In genomic region chr5:64381538-64381937, GRCm38 (mm10) we compare ENCODE assay signal across 10 mouse cellular contexts.
DNase-seq lines count a peak whose midpoint lies in the region; TF ChIP-seq lines count a peak whose summit lies in the region.
"Had no signal": no experiment of that assay in that cellular context is flagged by ENCODE, and none has a peak within 500 bp of the region (broad histone marks: within the 10 kb centered on the region; RNA-seq: fewer than 3 reads in every experiment).

No protein-coding gene starts in this region.

- H3K27ac ChIP-seq in heart, embryonic 10.5 days = peak overlapping the region; percentile 76
- peak overlapping the region; percentile 40 for H3K27ac ChIP-seq in spleen, adult 2 months (ENCODE audit: insufficient read depth, low read length)

- TF ChIP-seq CTCF in spleen, adult 2 months (IDR thresholded peaks at IDR 0.05; ENCODE audit: extremely low read depth, insufficient read depth, insufficient read length, insufficient replicate concordance) = no peak

- H3K27me3 ChIP-seq in heart, embryonic 10.5 days (ENCODE audit: insufficient read depth, poor library complexity, severe bottlenecking) = no peaks in the 10 kb centered on the region
- no peaks in the 10 kb centered on the region for H3K27me3 ChIP-seq in spleen, adult 2 months (ENCODE audit: control insufficient read depth, insufficient read depth, low read length)
- H3K27me3 ChIP-seq: CH12.LX had no signal

- no peaks in the 10 kb centered on the region for H3K9me3 ChIP-seq in heart, embryonic 10.5 days

- DNase-seq in heart, embryonic 10.5 days (ENCODE audit: low spot score) = no peak
- DNase-seq in heart, postnatal 14 days = no peak
- DNase-seq in spleen, adult 2 months (ENCODE audit: low read depth in 1 of 2, low spot score in 2 of 2) = no peak
- no peak for DNase-seq in spleen, adult 12 weeks (ENCODE audit: low spot score)
- DNase-seq in liver = peak; percentile 19
- no peak for DNase-seq in frontal cortex, postnatal 10 days (ENCODE audit: low spot score in 2 of 2)
- DNase-seq in gastrocnemius, postnatal 25 days = no peak
- no peak for DNase-seq in testis, postnatal 14 days (ENCODE audit: low spot score)

- no peak overlapping the region for H3K4me3 ChIP-seq in heart, embryonic 10.5 days
- no peak overlapping the region for H3K4me3 ChIP-seq in spleen, adult 2 months (ENCODE audit: extremely low read depth, insufficient read depth, insufficient read length)
- H3K4me3 ChIP-seq: erythroblast, embryonic 14.5 days had no signal

- intact Hi-C loops in heart, postnatal 14 days (cut with DNase I) = loop anchor here (10.0 kb wide), 1 partner anchor 303 kb away; no protein-coding TSS in a partner anchor

- WGBS in heart, embryonic 10.5 days = 16% methylated on average over 8 of the region's 8 CpGs
- WGBS in spleen, adult 2 months = 44% methylated on average over 8 of the region's 8 CpGs

- peaks cover 51% of the 10 kb centered on the region for H3K4me1 ChIP-seq in heart, embryonic 10.5 days
- peaks cover 40% of the 10 kb centered on the region for H3K4me1 ChIP-seq in spleen, adult 2 months (ENCODE audit: control insufficient read depth, insufficient read depth, insufficient read length)

- H3K36me3 ChIP-seq in heart, embryonic 10.5 days = no peaks in the 10 kb centered on the region
- no peaks in the 10 kb centered on the region for H3K36me3 ChIP-seq in spleen, adult 2 months (ENCODE audit: control insufficient read depth, insufficient read depth, low read length)

- no peak for TF ChIP-seq POLR2A in spleen, adult 2 months (IDR thresholded peaks at IDR 0.05; ENCODE audit: low read depth, low read length)
